Mouse (Mus musculus) hindbrain, postnatal 0 days (tissue): ENCODE measurements at regions not wholly inside any gene's neighbourhood (a gene's known extent, or its start where the extent isn't known, plus 50 kb on each side); places are given as distances from the start of the nearest gene placed in this dataset.
A peak's percentile ranks its signal among the peaks of the same experiment; 100 is the strongest.

Experiments
- ATAC-seq: fragments of 200-750 bp; cut with Nextera tagmentation; 2 replicates; pipeline ENCODE4 v1.8.0; 2017; ENCODE audit warnings: mild to moderate bottlenecking, moderate TSS enrichment, moderate library complexity
- DNase-seq: peaks from one replicate; pipeline ENCODE4 v3.0.0-alpha.2; 2015; ENCODE audit warnings: low spot score
- H3K27ac ChIP-seq: fragments of 300-500 bp; sonication (generic); 2 replicates; pipeline ENCODE4 v1.5.1; 2014; ENCODE audit warnings: mild to moderate bottlenecking
- H3K27me3 ChIP-seq: fragments of 300-500 bp; sonication (generic); 2 replicates; pipeline ENCODE4 v1.6.1; 2014; ENCODE audit warnings: low read length, mixed read lengths; ENCODE audit not compliant: insufficient read depth
- H3K36me3 ChIP-seq: fragments of 300-500 bp; sonication (generic); 2 replicates; pipeline ENCODE4 v1.6.1; 2014; ENCODE audit warnings: low read length, mixed read lengths; ENCODE audit not compliant: insufficient read depth
- H3K4me1 ChIP-seq: fragments of 300-500 bp; sonication (generic); 2 replicates; pipeline ENCODE4 v1.6.1; 2014; ENCODE audit warnings: antibody characterized with exemption, low read length, mixed read lengths; ENCODE audit not compliant: insufficient read depth
- H3K4me2 ChIP-seq: fragments of 300-500 bp; sonication (generic); 2 replicates; pipeline ENCODE4 v1.6.1; 2014; ENCODE audit warnings: low read depth, mild to moderate bottlenecking, low read length, moderate library complexity, mixed read lengths
- H3K4me3 ChIP-seq: fragments of 300-500 bp; sonication (generic); 2 replicates; pipeline ENCODE4 v1.5.1; 2014; ENCODE audit warnings: low read length
- H3K9ac ChIP-seq: fragments of 300-500 bp; sonication (generic); replicated peaks from 2 replicates; pipeline ENCODE4 v1.6.1; 2014; ENCODE audit warnings: mild to moderate bottlenecking, low read length, moderate library complexity, mixed read lengths
- H3K9me3 ChIP-seq: fragments of 300-500 bp; sonication (generic); 2 replicates; pipeline ENCODE4 v1.6.1; 2016; ENCODE audit warnings: low read length, mixed read lengths
- CTCF ChIP-seq: IDR thresholded peaks from 2 replicates; pipeline ENCODE4 v1.5.1; 2016; ENCODE audit warnings: antibody characterized with exemption, control low read depth, low read depth
- WGBS: fragments of 180-500 bp; shearing (Covaris S2); extraction: QIAGEN DNeasy Blood & Tissue Kit; methylation state at CpG from one replicate; pipeline ENCODE4 v1.1.7; 2014; 5-methylcytosine and 5-hydroxymethylcytosine counted together

- H3K36me3 ChIP-seq: no peaks in the 10 kb centered on the region
- H3K9ac ChIP-seq: no peak overlapping the region
Measured at GRCm38 (mm10) chr4:32160815-32161214, 77.8 kb upstream of the Bach2 start.

GRCm38 (mm10) chr4:32161871-32162656 is 76.5 kb upstream of the Bach2 start:
- ATAC-seq: no peak
- H3K4me2 ChIP-seq: no peak overlapping the region; the same call in 1 of the 2 replicates
- 36% methylated on average over 10 of the region's 10 CpGs for WGBS
- no peak for TF ChIP-seq CTCF
- no peaks in the 10 kb centered on the region for H3K9me3 ChIP-seq
- H3K4me3 ChIP-seq: no peak overlapping the region
- H3K36me3 ChIP-seq: no peaks in the 10 kb centered on the region
- no peaks in the 10 kb centered on the region for H3K27me3 ChIP-seq
- peaks cover 9% of the 10 kb centered on the region; the same call in 1 of the 2 replicates for H3K4me1 ChIP-seq
- H3K27ac ChIP-seq: no peak overlapping the region
- DNase-seq: peak; percentile 39
- no peak overlapping the region for H3K9ac ChIP-seq

More at GRCm38 (mm10) chr4:32160815-32161214, 77.8 kb upstream of the Bach2 start:
- no peak overlapping the region for H3K4me2 ChIP-seq
- TF ChIP-seq CTCF: no peak
- no peak for DNase-seq
- H3K9me3 ChIP-seq: no peaks in the 10 kb centered on the region
- no peak overlapping the region for H3K27ac ChIP-seq
- WGBS: 85% methylated on average over 2 of the region's 2 CpGs
- H3K4me3 ChIP-seq: no peak overlapping the region
- no peak for ATAC-seq
- peaks cover 9% of the 10 kb centered on the region; the same call in 1 of the 2 replicates for H3K4me1 ChIP-seq
- H3K27me3 ChIP-seq: no peaks in the 10 kb centered on the region

GRCm38 (mm10) chr4:32162694-32163240 is 75.8 kb upstream of the Bach2 start:
- H3K36me3 ChIP-seq: no peaks in the 10 kb centered on the region
- TF ChIP-seq CTCF: no peak
- ATAC-seq (no peak), DNase-seq (no peak)
- H3K4me1 ChIP-seq: peaks cover 9% of the 10 kb centered on the region; the same call in 1 of the 2 replicates
- H3K4me2 ChIP-seq: no peak overlapping the region
- no peaks in the 10 kb centered on the region for H3K9me3 ChIP-seq
- H3K9ac ChIP-seq: no peak overlapping the region
- no peak overlapping the region for H3K4me3 ChIP-seq
- no peak overlapping the region for H3K27ac ChIP-seq
- WGBS: 82% methylated on average over 12 of the region's 12 CpGs
- H3K27me3 ChIP-seq: no peaks in the 10 kb centered on the region

- H3K27ac ChIP-seq: no peak overlapping the region
- H3K4me3 ChIP-seq: no peak overlapping the region
- H3K27me3 ChIP-seq: no peaks in the 10 kb centered on the region
- 91% methylated on average over 11 of the region's 11 CpGs for WGBS
- ATAC-seq (no peak), DNase-seq (no peak)
- H3K9me3 ChIP-seq: no peaks in the 10 kb centered on the region
- no peak overlapping the region for H3K4me2 ChIP-seq
- no peak for TF ChIP-seq CTCF
- H3K4me1 ChIP-seq: peaks cover 9% of the 10 kb centered on the region; the same call in 1 of the 2 replicates
- no peak overlapping the region for H3K9ac ChIP-seq
- no peaks in the 10 kb centered on the region for H3K36me3 ChIP-seq
Measured at GRCm38 (mm10) chr4:32164081-32164641, 74.4 kb upstream of the Bach2 start.

DNA sequence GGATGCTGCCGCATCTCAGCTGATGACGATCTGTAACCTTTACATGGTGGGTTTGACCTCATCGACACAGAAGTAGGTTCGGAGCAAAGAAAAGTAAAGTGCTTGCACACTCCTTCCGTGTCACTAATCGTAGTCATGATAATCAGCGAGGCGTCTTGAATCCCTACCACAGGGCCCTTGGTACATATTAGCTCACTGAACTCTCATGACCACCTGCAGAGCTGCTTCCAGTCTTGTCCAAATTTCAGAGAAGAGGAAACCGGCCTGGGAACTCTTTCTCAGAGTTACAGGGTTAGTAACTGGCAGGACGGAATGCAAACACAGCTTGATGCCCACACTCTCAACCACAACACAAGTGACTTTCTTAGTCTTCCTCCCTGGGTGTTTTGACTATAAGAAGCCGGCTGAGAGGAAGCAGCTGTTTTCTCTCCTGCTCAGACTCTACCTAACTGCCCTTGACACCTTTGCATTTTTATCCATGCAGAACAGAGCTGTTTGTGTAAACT is 73.8 kb upstream of the Bach2 start:
- DNase-seq: no peak
- Histone ChIP-seq H3K4me2 (no peak overlapping the region), H3K9ac (no peak overlapping the region), H3K4me1 (peaks cover 9% of the 10 kb centered on the region; the same call in 1 of the 2 replicates), H3K9me3 (no peaks in the 10 kb centered on the region), H3K4me3 (no peak overlapping the region), H3K27ac (no peak overlapping the region), H3K36me3 (no peaks in the 10 kb centered on the region), H3K27me3 (no peaks in the 10 kb centered on the region)
- no peak for TF ChIP-seq CTCF
- ATAC-seq: no peak
- WGBS: 67% methylated on average over 11 of the region's 11 CpGs

DNA sequence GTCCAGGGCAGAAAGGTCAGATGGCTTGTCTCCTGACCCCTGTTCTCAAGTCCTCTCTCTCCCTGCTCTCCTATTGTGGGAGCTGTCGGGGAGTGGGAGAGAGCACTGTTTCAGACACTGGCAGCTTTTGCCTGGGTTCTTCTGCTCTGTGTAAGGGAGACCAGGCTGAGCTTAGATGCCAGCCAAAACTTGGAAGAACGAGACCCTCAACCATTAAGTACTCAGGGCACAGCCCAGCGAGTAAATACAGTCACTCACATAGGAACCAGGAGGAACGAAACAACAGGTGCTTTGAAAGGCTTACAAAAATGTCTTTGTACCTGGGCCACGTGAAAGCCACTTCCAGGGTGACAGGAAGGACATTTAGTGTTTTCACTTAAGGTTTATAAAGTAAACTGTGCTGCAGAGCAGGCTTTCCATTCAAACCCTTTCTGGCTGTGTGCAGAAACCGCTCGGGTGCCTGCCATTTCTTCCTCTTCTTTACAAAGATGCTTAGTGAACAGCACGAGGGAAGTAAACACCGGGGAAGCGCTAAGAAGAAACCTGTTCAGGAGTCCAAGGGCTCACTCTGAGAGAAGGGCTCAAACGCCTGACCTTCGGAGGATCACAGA is 72.6 kb upstream of the Bach2 start:
- Histone ChIP-seq H3K9ac (no peak overlapping the region), H3K27me3 (no peaks in the 10 kb centered on the region), H3K36me3 (no peaks in the 10 kb centered on the region), H3K9me3 (no peaks in the 10 kb centered on the region), H3K4me1 (peaks cover 9% of the 10 kb centered on the region; the same call in 1 of the 2 replicates), H3K4me3 (no peak overlapping the region), H3K27ac (no peak overlapping the region), H3K4me2 (no peak overlapping the region)
- no peak for ATAC-seq
- DNase-seq: no peak
- 54% methylated on average over 12 of the region's 12 CpGs for WGBS
- TF ChIP-seq CTCF: no peak
